Mouse (Mus musculus) limb, embryonic 15.5 days (tissue): Measurements from ENCODE around the gene Vta1. TPM values are rescaled to one million over a fixed set of nuclear protein-coding genes. Genes with fewer than 3 reads are reported as not detected.
A peak's percentile ranks its signal among the peaks of the same experiment; 100 is the strongest.

Source experiments
- ATAC-seq: fragments of 200-750 bp; cut with Nextera tagmentation; 2 replicates; pipeline ENCODE4 v1.8.0; 2017; ENCODE audit warnings: low read depth, moderate TSS enrichment; ENCODE audit not compliant: insufficient number of reproducible peaks, low FRiP score, low TSS enrichment
- H3K27ac ChIP-seq: fragments of 300-500 bp; sonication (generic); 2 replicates; pipeline ENCODE4 v1.5.1; 2015; ENCODE audit warnings: moderate library complexity, mild to moderate bottlenecking, inconsistent platforms
- H3K27me3 ChIP-seq: fragments of 300-500 bp; sonication (generic); 2 replicates; pipeline ENCODE4 v1.6.1; 2015; ENCODE audit warnings: inconsistent platforms
- H3K36me3 ChIP-seq: fragments of 300-500 bp; sonication (generic); 2 replicates; pipeline ENCODE4 v1.6.1; 2015; ENCODE audit warnings: inconsistent platforms
- H3K4me1 ChIP-seq: fragments of 300-500 bp; sonication (generic); 2 replicates; pipeline ENCODE4 v1.6.1; 2015; ENCODE audit warnings: inconsistent platforms
- H3K4me2 ChIP-seq: fragments of 300-500 bp; sonication (generic); 2 replicates; pipeline ENCODE4 v1.6.1; 2015; ENCODE audit warnings: mild to moderate bottlenecking, inconsistent platforms
- H3K4me3 ChIP-seq: fragments of 300-500 bp; sonication (generic); 2 replicates; pipeline ENCODE4 v1.5.1; 2015; ENCODE audit warnings: mild to moderate bottlenecking, inconsistent platforms
- H3K9ac ChIP-seq: fragments of 300-500 bp; sonication (generic); 2 replicates; pipeline ENCODE4 v1.6.1; 2015; ENCODE audit warnings: inconsistent platforms
- H3K9me3 ChIP-seq: fragments of 300-500 bp; sonication (generic); 2 replicates; pipeline ENCODE4 v1.6.1; 2016; ENCODE audit warnings: inconsistent platforms
- WGBS: fragments of 180-500 bp; shearing (Covaris S2); methylation state at CpG from one replicate; pipeline ENCODE4 v1.1.7; 2015; 5-methylcytosine and 5-hydroxymethylcytosine counted together
- polyA plus RNA-seq: library from polyadenylated mRNA; unstranded; fragments of >200 nt; fragmentation: Nextera tagmentation; extraction: Ambion mirVana; gene quantifications from 2 replicates; pipeline ENCODE4 v1.2.1, GENCODE M21; 2015

Gene Vta1
- 89.8 and 92.3 TPM in 2 replicates for polyA plus RNA-seq

- Histone ChIP-seq H3K9ac (peak within 1 kb of the TSS; percentile 77), H3K4me1 (peaks cover 13% of the 10 kb centered on the region; the same call in 1 of the 2 replicates), H3K27me3 (no peaks in the 10 kb centered on the region), H3K9me3 (no peaks in the 10 kb centered on the region), H3K27ac (peak within 1 kb of the TSS; percentile 74), H3K4me2 (peak within 1 kb of the TSS; percentile 50), H3K4me3 (peak within 1 kb of the TSS; percentile 94), H3K36me3 (no peaks in the 10 kb centered on the region)
- WGBS, result under 1% methylated on average over 46 of the region's 50 CpGs
- peak; percentile 92 for ATAC-seq
These were observed at the start of gene Vta1, which contains the start of gene Nmbr for GRCm38 (mm10) chr10:14705072-14706066. Gene Vta1 (minus strand): TSS chr10:14705560. Gene Nmbr (plus strand): TSS chr10:14705591.

- H3K27ac ChIP-seq, result no peak overlapping the region
- no peaks in the 10 kb centered on the region for H3K9me3 ChIP-seq
- H3K9ac ChIP-seq, result no peak overlapping the region
- 7% methylated on average over 2 of the region's 2 CpGs for WGBS
- H3K4me1 ChIP-seq, result no peaks in the 10 kb centered on the region
- H3K4me3 ChIP-seq, result no peak overlapping the region
- ATAC-seq, result no peak
- H3K27me3 ChIP-seq, result no peaks in the 10 kb centered on the region
- H3K36me3 ChIP-seq, result no peaks in the 10 kb centered on the region
- H3K4me2 ChIP-seq, result no peak overlapping the region
These were observed 28.9 kb upstream of the Vta1 start for GRCm38 (mm10) chr10:14734285-14734684.

- no peak overlapping the region for H3K4me2 ChIP-seq
- no peaks in the 10 kb centered on the region for H3K9me3 ChIP-seq
- H3K4me1 ChIP-seq, result no peaks in the 10 kb centered on the region
- 74% methylated on average over 9 of the region's 9 CpGs for WGBS
- H3K4me3 ChIP-seq, result no peak overlapping the region
- no peak for ATAC-seq
- H3K27ac ChIP-seq, result no peak overlapping the region
- no peak overlapping the region for H3K9ac ChIP-seq
- no peaks in the 10 kb centered on the region for H3K36me3 ChIP-seq
- no peaks in the 10 kb centered on the region for H3K27me3 ChIP-seq
These were observed 20.3 kb upstream of the Vta1 start for GRCm38 (mm10) chr10:14725671-14726070.

- Histone ChIP-seq H3K36me3 (no peaks in the 10 kb centered on the region), H3K27ac (no peak within 1 kb of the TSS), H3K4me2 (no peak within 1 kb of the TSS), H3K27me3 (no peaks in the 10 kb centered on the region), H3K4me1 (no peaks in the 10 kb centered on the region), H3K4me3 (no peak within 1 kb of the TSS), H3K9me3 (no peaks in the 10 kb centered on the region), H3K9ac (no peak within 1 kb of the TSS)
- 60% methylated on average over 3 of the region's 3 CpGs for WGBS
- ATAC-seq, result no peak
These were observed 12.8 kb upstream of the Vta1 start, which contains the start of gene Gje1 for GRCm38 (mm10) chr10:14718114-14718513. Gene Gje1 (minus strand): TSS chr10:14718214.

GRCm38 (mm10) chr10:14703830-14704420 is 1.4 kb downstream of the Vta1 start:
- Histone ChIP-seq H3K9me3 (no peaks in the 10 kb centered on the region), H3K9ac (no peak overlapping the region), H3K27ac (no peak overlapping the region), H3K4me2 (peak overlapping the region; percentile 50), H3K4me1 (peaks cover 13% of the 10 kb centered on the region; the same call in 1 of the 2 replicates), H3K36me3 (no peaks in the 10 kb centered on the region), H3K4me3 (peak overlapping the region; percentile 94; the same call in 1 of the 2 replicates), H3K27me3 (no peaks in the 10 kb centered on the region)
- ATAC-seq, result no peak
- 71% methylated on average over 4 of the region's 4 CpGs for WGBS

GRCm38 (mm10) chr10:14703239-14703638 is 2.1 kb downstream of the Vta1 start:
- H3K27me3 ChIP-seq, result no peaks in the 10 kb centered on the region
- peaks cover 13% of the 10 kb centered on the region; the same call in 1 of the 2 replicates for H3K4me1 ChIP-seq
- H3K9ac ChIP-seq, result no peak overlapping the region
- no peaks in the 10 kb centered on the region for H3K9me3 ChIP-seq
- no peak overlapping the region for H3K4me3 ChIP-seq
- 78% methylated on average over 1 of the region's 1 CpGs for WGBS
- no peaks in the 10 kb centered on the region for H3K36me3 ChIP-seq
- no peak for ATAC-seq
- H3K27ac ChIP-seq, result no peak overlapping the region
- H3K4me2 ChIP-seq, result no peak overlapping the region

- H3K4me3 ChIP-seq, result no peak overlapping the region
- 85% methylated on average over 3 of the region's 3 CpGs for WGBS
- ATAC-seq, result no peak
- H3K9me3 ChIP-seq, result no peaks in the 10 kb centered on the region
- H3K9ac ChIP-seq, result no peak overlapping the region
- no peak overlapping the region for H3K4me2 ChIP-seq
- H3K4me1 ChIP-seq, result no peaks in the 10 kb centered on the region
- H3K27me3 ChIP-seq, result no peaks in the 10 kb centered on the region
- H3K36me3 ChIP-seq, result peaks cover 11% of the 10 kb centered on the region
- H3K27ac ChIP-seq, result no peak overlapping the region
These were observed 15.0 kb downstream of the Vta1 start for GRCm38 (mm10) chr10:14690349-14690748.

GRCm38 (mm10) chr10:14688785-14689442 is 16.4 kb downstream of the Vta1 start:
- Histone ChIP-seq H3K4me3 (no peak overlapping the region), H3K27me3 (no peaks in the 10 kb centered on the region), H3K36me3 (peaks cover 11% of the 10 kb centered on the region), H3K9me3 (no peaks in the 10 kb centered on the region), H3K9ac (no peak overlapping the region), H3K4me2 (no peak overlapping the region), H3K27ac (no peak overlapping the region), H3K4me1 (no peaks in the 10 kb centered on the region)
- no peak for ATAC-seq
- WGBS, result 80% methylated on average over 6 of the region's 6 CpGs

GRCm38 (mm10) chr10:14685663-14686062 is 19.7 kb downstream of the Vta1 start:
- Histone ChIP-seq H3K27ac (no peak overlapping the region), H3K27me3 (no peaks in the 10 kb centered on the region), H3K9ac (no peak overlapping the region), H3K4me3 (no peak overlapping the region), H3K4me1 (no peaks in the 10 kb centered on the region), H3K36me3 (peaks cover 11% of the 10 kb centered on the region), H3K4me2 (no peak overlapping the region), H3K9me3 (no peaks in the 10 kb centered on the region)
- ATAC-seq, result no peak
- WGBS, result 92% methylated on average over 1 of the region's 1 CpGs

- H3K27ac ChIP-seq, result no peak overlapping the region
- 95% methylated on average over 2 of the region's 2 CpGs for WGBS
- no peak for ATAC-seq
These were observed 39.2 kb downstream of the Vta1 start for GRCm38 (mm10) chr10:14666147-14666546.

GRCm38 (mm10) chr10:14660875-14661274 is 44.5 kb downstream of the Vta1 start:
- no peak for ATAC-seq
- Histone ChIP-seq H3K4me2 (no peak overlapping the region), H3K4me3 (no peak overlapping the region), H3K27ac (no peak overlapping the region), H3K9me3 (no peaks in the 10 kb centered on the region), H3K36me3 (peaks cover 19% of the 10 kb centered on the region), H3K27me3 (no peaks in the 10 kb centered on the region), H3K9ac (no peak overlapping the region), H3K4me1 (no peaks in the 10 kb centered on the region)
- 72% methylated on average over 2 of the region's 2 CpGs for WGBS

More at GRCm38 (mm10) chr10:14666147-14666546, 39.2 kb downstream of the Vta1 start:
- Histone ChIP-seq H3K4me2 (no peak overlapping the region), H3K36me3 (peaks cover 20% of the 10 kb centered on the region), H3K9me3 (no peaks in the 10 kb centered on the region), H3K27me3 (no peaks in the 10 kb centered on the region), H3K4me3 (no peak overlapping the region), H3K4me1 (no peaks in the 10 kb centered on the region), H3K9ac (no peak overlapping the region)
